Mouse (Mus musculus): ENCODE results near the gene Parp6. TPM values are rescaled to one million over a fixed set of nuclear protein-coding genes. Genes with fewer than 3 reads are reported as not detected.
A peak's percentile ranks its signal among the peaks of the same experiment; 100 is the strongest.

The Parp6 gene
- polyA plus RNA-seq, 1 experiment = 186 TPM

DNA sequence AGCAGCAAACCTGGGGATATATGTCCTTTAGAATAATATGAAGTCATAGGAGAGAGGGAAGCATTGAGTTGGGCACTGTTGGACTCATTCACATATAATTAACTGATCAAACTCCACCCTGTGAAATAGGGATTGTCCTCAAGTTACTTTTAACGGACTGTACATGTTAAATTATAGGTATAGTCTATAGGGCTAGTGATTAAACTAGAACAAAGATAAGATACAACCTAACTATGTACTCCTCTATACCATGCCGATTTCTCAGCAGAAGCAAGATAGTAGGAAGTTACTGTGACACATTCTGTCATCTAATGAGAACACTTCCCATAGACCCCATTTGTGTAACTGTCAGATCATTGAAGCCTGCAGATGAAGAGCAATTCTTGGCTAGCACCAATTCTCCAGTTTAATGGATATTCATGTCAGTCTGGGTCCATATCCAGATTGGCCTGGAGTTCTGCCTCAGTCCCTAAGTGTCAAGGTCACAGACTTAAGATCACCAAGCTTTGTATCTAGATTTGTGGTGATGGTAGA, 37.4 kb downstream of the Parp6 start:
- no peak for DNase-seq (ENCODE audit: extremely low spot score in 1 of 2, low spot score in 1 of 2)

DNA sequence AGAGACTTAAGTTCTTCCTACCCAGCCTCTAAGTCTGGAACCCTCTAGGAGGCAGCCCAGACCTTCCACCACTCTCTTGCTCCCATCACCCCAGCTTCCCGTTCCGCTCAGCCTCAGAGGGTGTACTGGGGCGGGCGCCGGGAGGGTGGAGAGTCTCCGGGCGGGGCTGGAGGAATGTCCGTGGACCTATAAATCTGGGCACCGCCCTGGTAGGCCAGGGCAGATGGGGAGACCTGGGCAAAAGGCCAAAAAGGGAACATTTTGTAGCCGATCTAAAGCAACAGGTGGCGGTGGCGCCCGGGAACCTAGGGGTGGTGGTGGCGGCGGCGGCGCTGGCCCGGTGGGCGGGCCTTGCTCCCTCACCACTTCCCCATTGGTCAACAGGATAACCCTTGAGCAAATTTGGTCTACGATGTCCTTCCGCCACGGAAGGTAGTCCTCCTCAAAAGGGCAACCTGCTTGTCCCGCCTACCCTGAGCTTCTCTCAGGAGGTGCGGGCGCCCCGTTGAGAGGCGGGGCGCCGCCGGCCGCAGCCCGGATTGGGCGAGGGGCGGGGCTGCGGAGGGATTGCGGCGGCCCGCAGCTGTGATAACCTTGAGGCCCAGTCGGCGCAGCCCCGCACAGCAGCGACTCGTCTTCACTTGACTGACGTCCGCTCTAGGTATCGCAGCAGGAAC, 39.0 kb downstream of the Parp6 start, which contains the start of gene Pkm:
TSS of gene Pkm (plus strand) at position 411 of the 677 bp plus-strand sequence.
- peak; percentile 95 to 99 for DNase-seq (ENCODE audit: extremely low spot score in 1 of 2, low spot score in 1 of 2)

DNA sequence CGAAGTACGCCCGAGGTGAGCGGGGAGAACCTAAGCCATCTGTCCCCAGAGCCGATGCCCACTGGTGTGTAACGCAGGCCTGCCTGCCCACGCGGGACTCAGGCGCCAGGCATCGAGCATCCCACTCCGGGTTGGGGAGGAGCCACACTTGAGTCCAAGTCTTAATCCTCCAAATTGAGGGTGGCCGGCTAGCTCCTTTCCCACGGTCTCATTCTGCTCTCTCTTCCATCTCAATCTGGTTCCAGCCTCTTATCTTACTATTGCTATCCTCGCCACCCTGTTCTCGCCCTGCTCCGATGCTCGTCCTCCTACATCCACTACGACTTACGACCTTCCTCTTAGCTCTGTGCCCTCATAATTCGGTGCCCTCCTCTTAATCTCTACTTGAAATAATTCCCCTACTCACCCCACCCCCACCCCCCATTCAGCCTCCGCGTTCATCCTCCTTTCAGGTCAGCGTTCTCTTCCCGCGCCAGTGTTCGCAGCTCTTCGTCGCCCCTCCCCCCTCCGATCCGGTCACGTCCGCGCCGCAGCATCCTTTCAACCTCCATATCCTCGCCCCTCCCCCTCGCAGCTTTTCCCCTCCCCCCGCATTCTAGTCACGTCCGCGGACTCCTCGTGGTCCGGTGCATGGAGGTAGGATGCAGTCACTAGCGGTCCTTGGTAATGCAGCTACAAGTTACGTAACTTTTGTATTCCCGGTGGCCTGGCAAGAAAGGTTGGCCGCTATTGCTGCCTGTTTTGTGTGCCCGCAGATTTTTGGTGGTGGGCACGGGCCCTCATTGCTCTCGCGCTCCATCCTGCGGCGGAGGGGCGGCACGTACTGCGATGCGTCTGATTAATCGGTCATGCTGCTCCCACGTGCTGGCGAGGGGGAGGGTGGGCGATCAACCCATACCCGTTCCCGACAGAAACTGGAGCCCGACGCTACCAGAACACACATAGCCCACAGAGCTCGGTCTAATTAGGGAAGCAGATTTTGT, 39.8 kb downstream of the Parp6 start:
- peak; percentile 73 to 83 for DNase-seq (ENCODE audit: extremely low spot score in 1 of 2, low spot score in 1 of 2)

DNA sequence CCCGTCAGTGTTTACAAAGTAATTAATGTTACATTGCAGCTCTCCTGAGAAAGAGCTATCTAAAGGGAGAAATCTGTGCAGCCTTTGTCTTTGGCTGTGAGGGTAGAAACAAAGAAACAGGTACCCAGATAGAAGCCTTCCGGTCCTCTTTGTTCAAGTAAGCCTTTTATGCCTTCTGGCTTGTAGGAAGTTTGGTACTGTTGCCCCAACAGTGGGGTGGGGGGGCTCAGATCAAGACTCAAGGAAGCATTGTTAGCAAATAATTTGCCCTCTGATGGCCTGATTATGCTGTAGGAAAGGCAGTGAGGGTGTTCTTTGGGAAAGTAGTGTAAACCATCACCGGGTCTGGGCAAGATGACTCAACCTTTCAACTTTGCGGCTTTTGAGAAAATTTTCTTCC, 41.1 kb downstream of the Parp6 start:
- no peak for DNase-seq (ENCODE audit: extremely low spot score in 1 of 2, low spot score in 1 of 2)

DNA sequence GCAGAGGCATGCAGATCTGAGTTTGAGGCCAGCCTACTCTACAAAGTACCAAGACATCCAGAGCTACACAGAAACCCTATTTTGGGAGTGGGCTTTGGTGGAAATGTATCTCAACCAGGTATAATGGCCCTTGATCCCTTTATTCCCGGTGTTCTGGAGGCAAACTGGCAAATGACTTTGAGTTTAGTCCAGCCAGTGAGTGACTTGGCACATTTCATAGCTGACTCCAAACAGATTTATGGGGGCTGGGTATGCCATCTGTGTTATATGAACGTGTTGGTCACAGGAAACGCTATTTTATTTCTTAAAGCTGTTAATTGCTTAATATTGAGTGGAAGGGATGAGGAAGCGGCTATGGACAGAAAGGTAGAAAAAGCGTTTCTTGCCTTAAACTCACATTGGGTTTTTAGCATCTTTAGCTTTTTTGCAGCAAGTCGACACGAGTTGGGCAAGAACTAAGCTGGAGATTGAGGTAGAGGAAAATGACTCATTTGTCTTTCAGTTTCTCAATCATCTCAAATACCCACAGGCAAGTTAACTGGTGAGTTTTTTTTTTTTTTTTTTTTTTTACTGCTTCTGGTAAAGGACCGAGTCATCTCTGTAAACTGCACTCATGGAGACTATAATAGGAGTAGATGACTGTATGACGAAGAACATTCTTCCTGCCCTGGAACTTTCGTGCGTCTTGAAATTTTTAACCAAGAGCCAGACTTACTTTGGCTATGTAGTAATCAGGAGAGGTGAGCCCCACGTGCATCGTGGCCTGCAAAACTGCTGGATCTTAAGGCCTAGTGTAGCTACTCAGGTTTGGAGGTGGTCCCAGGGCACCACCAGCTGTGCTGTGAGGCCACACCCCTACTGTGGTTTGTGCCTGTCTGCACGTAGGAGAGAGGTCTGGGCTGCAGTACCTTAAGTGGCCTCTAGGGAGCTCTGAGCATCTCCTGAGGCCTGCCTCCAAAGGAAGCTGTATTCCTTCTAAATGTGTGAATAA, 42.2 kb downstream of the Parp6 start:
- peak; percentile 70 to 90 for DNase-seq (ENCODE audit: extremely low spot score in 1 of 2, low spot score in 1 of 2)

DNA sequence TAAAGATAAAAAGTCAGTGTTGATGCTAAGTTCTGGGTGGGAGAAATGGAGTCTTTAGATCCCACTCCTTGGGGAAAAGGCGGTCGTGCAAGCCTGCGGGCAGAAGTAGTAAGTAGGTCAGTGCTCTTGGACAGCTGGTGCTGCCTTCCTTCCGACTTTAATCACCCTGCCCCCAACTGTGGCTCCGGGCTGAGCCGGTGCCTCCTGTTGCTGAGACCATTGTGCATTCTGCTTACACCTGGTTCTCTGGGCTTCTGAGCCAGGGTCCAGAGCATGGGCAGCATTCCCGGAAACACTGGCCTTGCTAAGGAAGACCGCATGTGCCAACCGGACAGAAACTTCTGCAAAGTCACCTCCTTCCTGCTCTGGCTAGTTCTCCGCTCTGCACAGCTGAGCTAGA, 43.3 kb downstream of the Parp6 start:
- DNase-seq (ENCODE audit: extremely low spot score in 1 of 2, low spot score in 1 of 2) = no peak

DNA sequence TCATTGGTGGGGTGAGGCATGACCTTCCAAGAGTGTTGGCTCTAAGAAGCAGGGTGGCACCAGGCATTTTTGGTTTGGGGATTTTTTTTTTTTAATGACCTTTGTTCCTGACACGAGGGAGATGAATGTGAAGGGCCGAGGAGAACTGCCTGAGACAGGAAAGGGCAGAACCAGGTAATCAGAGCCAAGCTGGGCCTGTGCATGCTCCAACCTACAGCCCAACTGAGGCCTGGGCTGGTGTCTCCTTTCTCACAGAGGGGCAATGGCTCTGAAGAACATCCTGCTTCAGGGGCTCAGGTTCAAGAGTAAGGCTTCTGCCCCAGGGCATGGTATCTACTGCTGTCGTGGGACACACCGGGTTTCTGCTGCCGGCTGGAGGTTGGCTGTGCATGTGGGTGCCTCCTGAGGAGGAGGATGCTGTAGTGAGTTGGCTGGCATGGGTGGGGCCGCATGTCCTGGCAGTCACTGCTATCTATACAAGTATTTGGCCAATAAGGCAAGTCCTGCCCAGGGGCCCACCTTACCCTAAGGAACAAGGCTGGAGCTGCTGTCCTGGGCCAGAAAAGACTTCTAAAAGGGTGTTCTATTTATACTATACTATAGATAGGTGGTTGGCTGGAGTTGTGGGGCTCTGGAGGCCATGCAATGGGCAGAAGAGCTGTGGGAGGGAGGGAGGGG, 44.4 kb downstream of the Parp6 start:
- no peak for DNase-seq (ENCODE audit: extremely low spot score in 1 of 2, low spot score in 1 of 2)

DNA sequence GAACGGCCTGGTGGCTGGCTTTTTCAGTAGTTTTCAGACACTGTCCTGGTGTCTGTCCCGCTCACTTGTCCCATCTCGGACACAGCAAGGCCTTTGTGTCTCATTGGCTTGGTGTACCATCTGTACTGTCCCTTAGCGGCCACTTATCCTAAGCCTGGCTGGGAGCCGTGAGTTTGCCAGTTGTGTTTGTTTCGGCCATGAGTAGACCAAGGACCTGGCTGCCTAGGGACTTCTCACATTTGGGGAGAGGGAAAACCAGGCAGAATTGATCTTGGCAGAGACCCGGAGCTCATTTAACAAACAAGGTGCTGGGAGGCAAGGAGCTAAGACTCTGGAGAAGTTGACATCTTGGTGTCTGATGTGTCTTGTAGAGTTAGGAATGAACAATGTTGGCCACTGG, 46.1 kb downstream of the Parp6 start:
- no peak for DNase-seq (ENCODE audit: extremely low spot score in 1 of 2, low spot score in 1 of 2)

DNA sequence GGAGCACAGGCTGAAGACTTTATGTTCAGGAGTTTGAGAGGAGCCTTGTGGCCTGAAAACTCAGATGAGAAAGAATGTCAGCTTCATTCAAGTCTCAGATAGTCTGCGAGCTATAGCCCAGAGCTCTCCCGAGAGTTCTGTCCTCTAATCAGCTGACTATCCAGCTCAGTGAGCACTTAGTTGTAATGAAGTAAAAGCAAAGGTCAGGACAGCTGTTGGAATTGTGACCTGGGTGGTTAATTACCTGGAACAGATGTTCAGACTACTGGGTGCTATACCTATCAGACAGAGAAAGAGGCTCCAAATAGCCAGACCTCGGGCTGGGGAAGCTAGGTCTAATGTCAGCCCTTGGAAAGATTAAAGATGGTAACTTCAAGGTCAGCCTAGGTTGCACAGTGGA, 46.9 kb downstream of the Parp6 start:
- DNase-seq (ENCODE audit: extremely low spot score in 1 of 2, low spot score in 1 of 2) = no peak

DNA sequence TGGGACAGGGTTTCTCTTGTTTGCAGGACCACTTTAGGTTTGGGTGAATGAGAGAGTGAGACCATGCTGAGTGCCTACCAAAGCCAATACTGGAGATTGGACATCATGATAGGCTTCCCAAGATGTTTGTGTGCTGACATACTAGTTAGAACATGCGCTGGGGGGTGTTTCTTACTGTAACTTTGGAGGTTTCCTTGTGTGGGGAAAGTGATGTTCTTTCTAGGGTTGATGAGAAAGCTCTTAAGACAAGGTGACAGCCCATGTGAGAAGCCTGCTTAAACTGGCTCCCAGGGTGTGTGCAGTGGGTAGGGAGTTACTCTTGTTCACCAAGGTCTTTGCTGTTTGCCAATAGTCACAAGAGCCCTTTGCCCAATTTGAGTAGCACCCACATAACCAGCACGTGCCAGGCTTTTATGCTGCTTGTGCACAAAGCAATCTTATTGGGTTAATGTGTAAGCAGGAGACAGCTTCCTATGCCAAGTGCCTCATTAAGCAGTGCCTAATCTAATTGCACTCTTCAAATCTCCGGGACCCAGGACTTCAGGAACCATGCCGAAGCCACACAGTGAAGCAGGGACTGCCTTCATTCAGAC, 47.7 kb downstream of the Parp6 start:
- no peak for DNase-seq (ENCODE audit: extremely low spot score in 1 of 2, low spot score in 1 of 2)

DNA sequence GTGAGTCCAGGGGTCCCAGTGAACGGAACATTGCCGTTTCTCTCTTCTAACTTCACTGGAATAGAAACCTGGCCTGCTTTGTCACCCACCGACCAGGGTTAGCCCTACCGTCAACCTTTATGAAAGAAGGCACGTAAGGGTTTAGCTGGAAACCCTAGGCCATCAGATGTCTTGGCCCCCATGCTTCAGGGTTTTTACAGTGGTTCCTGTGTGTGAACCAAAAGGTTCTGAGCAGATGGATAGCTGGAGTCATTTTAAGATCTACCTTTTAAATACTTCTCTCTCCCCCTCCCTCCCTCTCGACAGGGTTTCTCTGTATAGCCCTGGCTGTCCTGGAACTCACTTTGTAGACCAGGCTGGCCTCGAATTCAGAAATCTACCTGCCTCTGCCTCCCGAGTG, 48.9 kb downstream of the Parp6 start:
- no peak for DNase-seq (ENCODE audit: extremely low spot score in 1 of 2, low spot score in 1 of 2)

DNA sequence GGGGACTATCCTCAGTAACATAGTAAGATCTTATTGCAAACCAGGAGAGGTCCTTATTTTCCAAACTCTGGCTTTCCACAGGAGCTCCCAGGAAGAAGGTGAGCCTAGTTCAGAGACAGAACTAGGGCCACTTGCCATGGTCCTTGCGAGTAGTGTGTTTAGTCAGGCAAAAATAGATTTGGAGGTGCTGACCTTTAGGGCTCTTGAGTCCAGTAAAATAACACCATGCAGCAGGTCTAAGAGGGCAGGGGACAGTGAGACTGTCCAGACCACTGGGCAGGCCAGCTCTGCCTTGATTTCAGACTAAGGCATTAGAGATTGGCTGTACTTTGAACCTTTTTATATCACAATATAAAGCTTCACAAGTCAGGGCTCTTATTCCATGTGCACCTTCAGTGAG, 49.7 kb downstream of the Parp6 start:
- no peak for DNase-seq (ENCODE audit: extremely low spot score in 1 of 2, low spot score in 1 of 2)

DNA sequence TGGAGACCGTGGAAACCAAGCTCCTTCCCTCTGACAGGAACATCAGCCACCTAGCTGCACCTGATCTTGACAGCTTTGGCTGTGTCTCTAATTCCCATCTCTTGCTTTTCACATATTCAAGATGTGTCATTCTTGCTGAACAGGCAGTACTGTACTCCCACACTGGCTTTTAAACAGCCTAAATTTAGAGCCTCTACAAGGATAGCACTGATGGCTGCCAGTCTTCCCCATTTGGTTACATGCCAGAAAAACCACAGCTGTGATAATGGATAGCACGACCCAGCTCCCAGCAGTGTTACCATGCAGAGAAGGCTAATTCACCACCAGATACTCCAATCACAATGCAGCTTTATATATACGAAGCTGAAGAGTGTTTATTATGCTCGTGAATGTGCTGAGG, 50.2 kb downstream of the Parp6 start:
- peak in 1 of 2 experiments; percentile 71 for DNase-seq (ENCODE audit: extremely low spot score in 1 of 2, low spot score in 1 of 2)

DNA sequence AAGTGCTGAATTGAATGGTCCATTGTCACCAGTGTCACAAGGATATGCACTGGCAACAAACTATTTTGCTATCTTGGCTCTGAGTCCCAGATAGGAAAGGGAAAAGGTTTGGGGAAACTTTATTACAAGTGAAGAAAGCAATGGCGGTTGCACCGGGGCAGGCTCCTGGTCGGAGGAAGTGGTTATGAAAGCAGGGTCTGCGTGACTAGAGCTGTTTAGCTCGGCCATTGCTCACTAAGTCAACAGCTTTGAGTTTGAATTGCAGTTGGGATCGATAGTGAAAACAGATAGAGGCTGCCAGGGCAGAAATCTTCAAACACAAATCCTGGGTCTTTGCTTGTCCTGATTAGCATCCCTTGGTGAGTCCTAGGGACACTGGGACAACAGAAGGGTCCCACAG, 50.8 kb downstream of the Parp6 start:
- no peak for DNase-seq (ENCODE audit: extremely low spot score in 1 of 2, low spot score in 1 of 2)

DNA sequence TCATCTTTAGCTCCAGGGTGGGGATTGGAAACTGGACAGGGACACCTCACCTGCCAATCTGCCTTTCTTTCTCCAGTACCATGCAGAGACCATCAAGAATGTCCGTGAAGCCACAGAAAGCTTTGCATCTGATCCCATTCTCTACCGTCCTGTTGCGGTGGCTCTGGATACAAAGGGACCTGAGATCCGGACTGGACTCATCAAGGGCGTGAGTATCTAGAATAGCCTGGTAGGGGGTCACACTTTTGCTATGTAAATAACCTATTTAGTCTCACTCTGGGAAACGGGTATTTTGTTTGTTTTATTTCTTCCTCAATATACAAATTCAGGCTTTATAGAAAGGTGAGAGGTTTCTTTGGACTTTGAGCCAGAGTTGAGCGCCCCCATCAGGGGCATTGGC, 51.4 kb downstream of the Parp6 start:
- DNase-seq (ENCODE audit: extremely low spot score in 1 of 2, low spot score in 1 of 2) = no peak

DNA sequence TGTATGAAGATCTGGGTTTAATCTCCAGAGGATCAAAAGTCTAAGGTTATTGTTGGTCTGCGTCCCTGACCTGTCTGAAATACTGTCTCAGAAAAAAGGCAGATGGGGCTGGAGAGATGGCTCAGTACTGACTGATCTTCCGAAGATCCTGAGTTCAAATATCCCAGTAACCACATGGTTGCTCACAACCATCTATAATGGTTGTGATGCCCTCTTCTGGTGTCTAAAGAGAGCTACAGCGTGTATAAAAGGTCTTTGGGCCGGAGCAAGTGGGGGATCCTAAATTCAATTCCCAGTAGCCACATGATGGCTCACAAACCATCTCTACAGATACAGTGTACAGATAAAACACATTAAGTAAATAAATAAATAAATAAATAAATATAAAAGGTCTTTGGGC, 52.1 kb downstream of the Parp6 start:
- no peak for DNase-seq (ENCODE audit: extremely low spot score in 1 of 2, low spot score in 1 of 2)

DNA sequence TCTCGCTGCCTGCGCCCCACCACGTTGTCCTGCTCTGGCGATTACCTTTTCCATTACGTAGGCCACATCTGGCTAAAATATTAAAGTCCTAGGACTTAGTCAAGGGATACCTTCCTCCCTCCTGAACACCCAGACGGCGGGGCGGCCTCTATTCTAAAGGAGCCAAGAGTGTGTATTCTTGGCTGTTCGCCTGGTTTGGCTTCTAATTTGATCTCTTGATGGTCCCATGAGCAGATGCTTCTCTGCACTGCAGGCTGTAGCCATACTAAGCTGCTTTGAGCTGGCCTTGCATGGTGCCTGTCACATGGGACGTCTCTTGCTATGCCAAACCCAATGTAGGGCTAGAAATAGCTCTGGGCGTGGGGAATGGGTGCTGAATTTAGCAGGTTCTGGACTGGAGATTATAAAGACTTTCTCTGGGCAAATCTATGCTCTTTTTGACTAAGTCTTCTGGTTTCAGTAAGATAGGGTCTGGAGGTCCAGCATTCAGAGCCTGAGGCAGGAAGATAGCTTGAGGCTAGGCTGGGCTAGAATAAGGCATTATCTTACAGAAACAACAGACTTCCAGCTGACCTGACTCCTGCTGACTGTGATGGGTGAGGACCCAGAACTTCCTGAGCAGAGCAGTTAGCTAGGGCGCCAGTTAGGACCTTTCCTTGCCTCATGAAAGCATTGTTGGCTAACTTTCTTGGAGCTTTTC, 55.3 kb downstream of the Parp6 start:
- no peak for DNase-seq (ENCODE audit: extremely low spot score in 1 of 2, low spot score in 1 of 2)

DNA sequence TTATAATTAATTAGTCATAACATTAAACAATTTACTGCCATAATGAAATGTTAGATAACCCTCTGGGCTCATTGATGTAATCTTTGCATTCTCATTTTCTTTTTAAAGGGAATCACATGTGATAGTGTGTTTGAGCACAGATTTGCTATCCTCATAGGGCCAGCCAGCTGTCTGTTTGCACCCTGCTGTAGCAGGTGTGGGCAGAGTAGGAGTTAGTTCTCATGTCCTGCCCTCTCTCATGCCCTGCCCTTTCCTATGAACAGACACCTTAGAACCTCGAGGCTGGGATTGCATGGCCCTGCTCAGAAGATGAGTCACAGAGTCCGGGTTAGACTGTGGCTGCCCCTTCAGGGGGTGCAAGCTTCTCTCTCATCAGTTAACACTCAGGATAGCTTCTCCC, 56.3 kb downstream of the Parp6 start:
- no peak for DNase-seq (ENCODE audit: extremely low spot score in 1 of 2, low spot score in 1 of 2)

DNA sequence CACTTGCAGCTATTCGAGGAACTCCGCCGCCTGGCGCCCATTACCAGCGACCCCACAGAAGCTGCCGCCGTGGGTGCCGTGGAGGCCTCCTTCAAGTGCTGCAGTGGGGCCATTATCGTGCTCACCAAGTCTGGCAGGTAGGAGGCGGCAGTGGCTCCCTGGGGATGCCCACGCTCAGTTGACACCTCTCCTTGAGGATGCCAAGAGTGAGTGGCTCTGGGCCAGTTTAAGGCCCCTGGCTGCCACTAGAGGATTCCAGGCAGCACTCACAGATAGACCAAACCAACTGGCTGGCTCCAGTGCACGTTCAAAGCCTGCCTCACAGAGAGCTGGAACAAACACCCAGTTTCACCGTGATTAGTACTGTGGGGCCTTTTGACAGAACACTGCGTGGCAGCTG, 58.5 kb downstream of the Parp6 start:
- no peak for DNase-seq (ENCODE audit: extremely low spot score in 1 of 2, low spot score in 1 of 2)

Measured in frontal cortex, adult 2 months (tissue).